Mouse (Mus musculus) heart, embryonic 14.5 days (tissue): Measurements from ENCODE around the gene Nop14. TPM values are rescaled to one million over a fixed set of nuclear protein-coding genes. Genes with fewer than 3 reads are reported as not detected.

Source experiments
- ATAC-seq: fragments of 200-750 bp; cut with Nextera tagmentation; 2 replicates; pipeline ENCODE4 v1.8.0; 2017; ENCODE audit warnings: low read depth, moderate TSS enrichment; ENCODE audit not compliant: insufficient number of reproducible peaks, insufficient read depth, low FRiP score
- H3K27ac ChIP-seq, 2 experiments: fragments of 200-500 bp in 1 of 2; fragments of 300-500 bp in 1 of 2; sonication (generic) in 1 of 2; replicated peaks in 1 of 2; 2 replicates each; pipeline ENCODE4 v1.5.1; 2012 to 2014; ENCODE audit warnings: low read depth in 2 of 2, low read length in 2 of 2, control low read depth in 1 of 2, mild to moderate bottlenecking in 1 of 2, mixed read lengths in 1 of 2; ENCODE audit not compliant: control insufficient read depth in 1 of 2, insufficient read depth in 1 of 2
- H3K27me3 ChIP-seq: fragments of 300-500 bp; sonication (generic); 2 replicates; pipeline ENCODE4 v1.6.1; 2014; ENCODE audit warnings: mild to moderate bottlenecking, low read length, control low read depth; ENCODE audit not compliant: control insufficient read depth, insufficient read depth
- H3K36me3 ChIP-seq: fragments of 300-500 bp; sonication (generic); 2 replicates; pipeline ENCODE4 v1.6.1; 2014; ENCODE audit warnings: mild to moderate bottlenecking, control low read depth, low read length, mixed read lengths; ENCODE audit not compliant: control insufficient read depth, insufficient read depth
- H3K4me1 ChIP-seq, 2 experiments: fragments of 200-500 bp in 1 of 2; fragments of 300-500 bp in 1 of 2; sonication (generic) in 1 of 2; 2 replicates each; pipeline ENCODE4 v1.6.1; 2012 to 2014; ENCODE audit warnings: low read length in 2 of 2, control low read depth in 1 of 2, mixed read lengths in 1 of 2; ENCODE audit not compliant: control insufficient read depth in 2 of 2, insufficient read depth in 2 of 2
- H3K4me2 ChIP-seq: fragments of 300-500 bp; sonication (generic); 2 replicates; pipeline ENCODE4 v1.6.1; 2014; ENCODE audit warnings: mild to moderate bottlenecking, low read length
- H3K4me3 ChIP-seq, 2 experiments: fragments of 200-500 bp in 1 of 2; fragments of 300-500 bp in 1 of 2; sonication (generic) in 1 of 2; 2 replicates each; pipeline ENCODE4 v1.5.1; 2012 to 2014; ENCODE audit warnings: low read length in 2 of 2, mild to moderate bottlenecking in 2 of 2, control low read depth in 1 of 2, low read depth in 1 of 2, moderate library complexity in 1 of 2; ENCODE audit not compliant: control insufficient read depth in 1 of 2, insufficient read depth in 1 of 2
- H3K9ac ChIP-seq: fragments of 300-500 bp; sonication (generic); 2 replicates; pipeline ENCODE4 v1.6.1; 2014; ENCODE audit warnings: mild to moderate bottlenecking, low read length
- H3K9me3 ChIP-seq: fragments of 300-500 bp; sonication (generic); 2 replicates; pipeline ENCODE4 v1.6.1; 2016; ENCODE audit warnings: low read length, control low read depth; ENCODE audit not compliant: control insufficient read depth
- WGBS: fragments of 180-500 bp; shearing (Covaris S2); extraction: QIAGEN DNeasy Blood & Tissue Kit; methylation state at CpG from one replicate; pipeline ENCODE4 v1.1.7; 2014; 5-methylcytosine and 5-hydroxymethylcytosine counted together
- polyA plus RNA-seq: library from polyadenylated mRNA; unstranded; fragments of >200 nt; fragmentation: Nextera tagmentation; extraction: Ambion mirVana; gene quantifications from 2 replicates; pipeline ENCODE4 v1.2.1, GENCODE M21; 2014

Nop14 gene
- polyA plus RNA-seq, 1 experiment from 2014 or later = 16.3 TPM

DNA sequence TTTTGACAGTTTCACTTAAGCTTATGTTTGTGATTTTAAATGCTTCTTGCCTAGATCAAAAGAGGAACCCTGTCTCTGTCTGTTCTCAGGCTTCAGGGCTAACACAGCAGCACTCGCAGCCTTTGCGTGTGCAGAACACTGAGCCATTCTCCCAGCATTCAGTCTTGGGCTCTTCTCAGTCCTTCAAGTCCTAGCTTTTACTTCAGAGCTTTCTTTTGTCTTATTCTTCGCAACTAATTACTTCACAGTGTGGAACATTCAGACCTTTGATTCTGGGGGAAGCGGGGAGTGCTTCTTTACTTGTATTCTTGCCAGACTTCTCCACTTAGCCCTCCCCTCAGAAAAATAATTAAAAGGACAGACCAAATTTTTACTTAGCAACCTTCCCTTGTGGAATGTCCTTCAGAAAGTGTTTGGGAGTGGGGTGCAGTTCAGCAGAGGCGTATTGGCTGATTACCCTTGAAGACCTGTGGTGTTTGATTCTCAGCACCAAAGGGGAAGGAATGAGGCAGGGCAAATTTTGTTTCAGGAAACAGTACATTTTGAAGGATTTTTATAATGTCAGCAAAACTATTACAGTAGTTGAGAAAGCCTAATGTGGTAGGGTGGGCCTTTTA is 68.5 kb downstream of the Nop14 start:
- no peak for ATAC-seq
- 81% methylated on average over 5 of the region's 5 CpGs for WGBS
- H3K4me3 ChIP-seq = no peak overlapping the region
- H3K27me3 ChIP-seq = no peaks in the 10 kb centered on the region
- 0 out of 2 replicates have a peak, but pooled peaks cover 2% of the 10 kb centered on the region for H3K36me3 ChIP-seq
- H3K4me2 ChIP-seq = no peak overlapping the region
- peaks cover 0 to 12% of the 10 kb centered on the region in 2 experiments; a peak in 2 of 4 replicates for H3K4me1 ChIP-seq
- H3K9ac ChIP-seq = no peak overlapping the region
- H3K9me3 ChIP-seq = no peaks in the 10 kb centered on the region
- H3K27ac ChIP-seq = no peak overlapping the region

DNA sequence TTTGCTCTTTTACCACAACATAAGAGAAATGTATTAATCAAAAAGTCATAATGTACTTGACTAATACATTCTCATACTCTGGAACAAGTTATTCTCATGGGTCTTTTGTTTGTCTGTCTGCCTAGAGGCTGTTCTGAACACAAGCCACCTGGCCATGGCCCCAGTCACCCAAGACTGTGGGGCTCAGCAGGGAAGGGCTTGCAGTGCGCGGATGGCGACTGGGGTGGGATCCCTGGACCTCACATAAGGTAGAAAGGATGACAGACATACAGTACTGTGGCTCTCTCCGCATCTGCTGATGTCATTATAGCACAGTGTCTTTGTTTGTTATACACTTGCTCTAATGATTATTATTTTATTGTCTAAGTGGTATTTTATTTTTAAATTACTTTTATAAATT is 69.2 kb downstream of the Nop14 start:
- 88% methylated on average over 4 of the region's 4 CpGs for WGBS
- no peak overlapping the region for H3K9ac ChIP-seq

DNA sequence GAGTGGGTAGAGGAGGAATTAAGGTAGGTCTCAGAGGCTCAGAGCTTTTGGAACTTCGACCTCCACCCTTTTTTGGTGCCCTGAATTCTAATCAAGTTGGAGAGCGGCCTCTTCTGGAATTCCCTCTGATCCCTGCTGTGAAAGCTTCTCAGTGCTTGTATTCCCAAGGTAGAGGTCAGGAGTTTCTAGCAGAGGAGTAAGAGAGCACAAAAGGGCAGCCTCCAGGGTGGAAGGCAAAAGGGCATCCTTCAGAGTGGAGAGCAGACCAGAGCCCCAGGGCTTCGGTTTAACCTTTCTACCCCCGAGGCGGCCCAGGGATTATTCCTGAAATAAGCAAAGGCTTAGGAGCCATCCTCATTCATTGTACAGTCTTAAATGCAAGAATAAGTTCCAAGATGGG is 69.9 kb downstream of the Nop14 start:
- no peak overlapping the region for H3K9ac ChIP-seq
- H3K27me3 ChIP-seq = no peaks in the 10 kb centered on the region
- no peaks in the 10 kb centered on the region for H3K9me3 ChIP-seq
- no peak overlapping the region for H3K4me2 ChIP-seq
- H3K27ac ChIP-seq = no peak overlapping the region
- H3K36me3 ChIP-seq = 0 out of 2 replicates have a peak, but pooled peaks cover 2% of the 10 kb centered on the region
- H3K4me1 ChIP-seq = peaks cover 0 to 12% of the 10 kb centered on the region in 2 experiments; a peak in 2 of 4 replicates
- WGBS = 39% methylated on average over 5 of the region's 5 CpGs
- no peak overlapping the region for H3K4me3 ChIP-seq
- no peak for ATAC-seq

More for the DNA sequence above, 69.2 kb downstream of the Nop14 start:
- Histone ChIP-seq H3K4me2 (no peak overlapping the region), H3K9me3 (no peaks in the 10 kb centered on the region), H3K27me3 (no peaks in the 10 kb centered on the region), H3K27ac (no peak overlapping the region), H3K4me1 (peaks cover 0 to 12% of the 10 kb centered on the region in 2 experiments; a peak in 2 of 4 replicates), H3K36me3 (0 out of 2 replicates have a peak, but pooled peaks cover 2% of the 10 kb centered on the region), H3K4me3 (no peak overlapping the region)
- ATAC-seq = no peak

Other genes with a start within 250 kb of the Nop14 start
- 17.0 and 19.9 TPM in 2 replicates for gene Tnip2, start 146.2 kb downstream of the Nop14 start, polyA plus RNA-seq
- gene Sh3bp2, start 134.3 kb downstream of the Nop14 start, polyA plus RNA-seq = 3.5 and 6.8 TPM in 2 replicates
- 151 and 164 TPM in 2 replicates for gene Add1, start 86.5 kb downstream of the Nop14 start, polyA plus RNA-seq
- gene Mfsd10, start 22.9 kb downstream of the Nop14 start, polyA plus RNA-seq = 68.2 and 75.7 TPM in 2 replicates
- gene Grk4, start 231 bp upstream of the Nop14 start, polyA plus RNA-seq = 2.0 and 2.1 TPM in 2 replicates
- 11.0 and 11.9 TPM in 2 replicates for gene Htt, start 101.6 kb upstream of the Nop14 start, polyA plus RNA-seq
- gene Msantd1, start 247.9 kb upstream of the Nop14 start, polyA plus RNA-seq = 0.42 and 0.73 TPM in 2 replicates